18 mouse cellular contexts compared by ENCODE assay signal in genomic region chr11:45621824-45622223, GRCm38 (mm10).
"Had no signal": no experiment of that assay in that cellular context is flagged by ENCODE, and none has a peak within 500 bp of the region (broad histone marks: within the 10 kb centered on the region; RNA-seq: fewer than 3 reads in every experiment).

No protein-coding gene starts in this region.

- DNase-seq: kidney, postnatal 14 days; layer of hippocampus, adult 9-11 months; layer of hippocampus, postnatal 36 days; lung, embryonic 14.5 days; lung, postnatal 10 days; lung, postnatal 4 days; midbrain, embryonic 14.5 days; retina, postnatal 1 day; right cerebral cortex, postnatal 4 days; spleen, adult 18-20 months; thymus, adult 2 months; thymus, postnatal 25 days had no signal

- H3K36me3 ChIP-seq: kidney, embryonic 15.5 days; limb, embryonic 13.5 days; liver, embryonic 15.5 days; midbrain, embryonic 10.5 days; neural tube, embryonic 13.5 days had no signal

- H3K27me3 ChIP-seq: kidney, embryonic 15.5 days; limb, embryonic 13.5 days; liver, embryonic 15.5 days; neural tube, embryonic 13.5 days had no signal

- H3K4me3 ChIP-seq: kidney, embryonic 15.5 days; limb, embryonic 13.5 days; liver, embryonic 15.5 days; midbrain, embryonic 10.5 days; neural tube, embryonic 13.5 days had no signal

- H3K4me1 ChIP-seq: kidney, embryonic 15.5 days; limb, embryonic 13.5 days; liver, embryonic 15.5 days; midbrain, embryonic 10.5 days; neural tube, embryonic 13.5 days had no signal

- H3K4me2 ChIP-seq: kidney, embryonic 15.5 days; limb, embryonic 13.5 days; liver, embryonic 11.5 days; liver, embryonic 15.5 days; lung, embryonic 14.5 days; neural tube, embryonic 13.5 days had no signal

- H3K9me3 ChIP-seq: kidney, embryonic 15.5 days; limb, embryonic 13.5 days; liver, embryonic 15.5 days; midbrain, embryonic 10.5 days; neural tube, embryonic 13.5 days had no signal

- H3K9ac ChIP-seq: kidney, embryonic 15.5 days; limb, embryonic 13.5 days; liver, embryonic 15.5 days; lung, embryonic 14.5 days; neural tube, embryonic 13.5 days had no signal

- H3K27ac ChIP-seq: kidney, embryonic 15.5 days; limb, embryonic 13.5 days; liver, embryonic 15.5 days; midbrain, embryonic 10.5 days; neural tube, embryonic 13.5 days had no signal
